Mouse (Mus musculus): ENCODE measurements around the gene Usp2.
A peak's percentile ranks its signal among the peaks of the same experiment; 100 is the strongest.

The Usp2 gene

GRCm38 (mm10) chr9:44075276-44075995 lies 8.6 kb downstream of the Usp2 start:
- no peak for DNase-seq (ENCODE audit: low read depth in 1 of 2, low spot score in 2 of 2)

- no peak for DNase-seq (ENCODE audit: low read depth in 1 of 2, low spot score in 2 of 2)
Observed at GRCm38 (mm10) chr9:44075996-44076763, 9.4 kb downstream of the Usp2 start.

- no peak for DNase-seq (ENCODE audit: low read depth in 1 of 2, low spot score in 2 of 2)
Observed at GRCm38 (mm10) chr9:44076764-44077120, 9.9 kb downstream of the Usp2 start.

DNA sequence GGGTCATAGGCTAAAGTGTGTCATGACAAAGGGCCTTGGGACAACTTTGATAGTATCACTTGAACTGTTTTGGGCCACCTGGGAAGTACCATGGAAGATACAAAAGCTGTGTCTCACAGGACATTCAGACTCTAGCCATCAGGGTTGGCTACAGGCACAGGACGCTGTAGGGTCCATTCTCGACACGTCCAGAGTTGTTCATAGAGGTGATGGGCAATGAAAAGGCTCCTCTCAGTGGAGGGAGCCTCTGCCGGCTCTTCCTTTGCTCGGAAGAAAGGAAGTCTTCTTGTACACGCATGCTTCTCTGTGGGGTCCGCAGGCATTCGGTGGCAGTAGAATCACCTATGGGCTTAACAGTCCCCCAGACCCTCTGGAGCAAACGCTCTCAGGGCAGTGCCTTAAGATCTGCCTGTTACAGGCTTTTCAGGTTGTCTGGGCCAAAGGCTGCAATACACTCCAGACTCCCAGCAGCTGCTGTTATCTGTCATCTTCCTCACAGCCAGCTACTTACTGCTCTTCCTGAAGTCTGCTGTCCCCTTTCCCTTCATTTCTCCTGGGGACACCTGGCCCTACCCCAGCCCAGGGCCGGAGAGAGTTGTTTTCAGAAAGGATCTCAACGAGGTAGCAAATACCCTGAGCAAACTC lies 10.6 kb downstream of the Usp2 start:
- DNase-seq (ENCODE audit: low read depth in 1 of 2, low spot score in 2 of 2) = no peak

GRCm38 (mm10) chr9:44078136-44078797 lies 11.4 kb downstream of the Usp2 start:
- DNase-seq (ENCODE audit: low read depth in 1 of 2, low spot score in 2 of 2) = no peak

GRCm38 (mm10) chr9:44078955-44079756 lies 12.3 kb downstream of the Usp2 start:
- DNase-seq (ENCODE audit: low read depth in 1 of 2, low spot score in 2 of 2) = no peak

DNA sequence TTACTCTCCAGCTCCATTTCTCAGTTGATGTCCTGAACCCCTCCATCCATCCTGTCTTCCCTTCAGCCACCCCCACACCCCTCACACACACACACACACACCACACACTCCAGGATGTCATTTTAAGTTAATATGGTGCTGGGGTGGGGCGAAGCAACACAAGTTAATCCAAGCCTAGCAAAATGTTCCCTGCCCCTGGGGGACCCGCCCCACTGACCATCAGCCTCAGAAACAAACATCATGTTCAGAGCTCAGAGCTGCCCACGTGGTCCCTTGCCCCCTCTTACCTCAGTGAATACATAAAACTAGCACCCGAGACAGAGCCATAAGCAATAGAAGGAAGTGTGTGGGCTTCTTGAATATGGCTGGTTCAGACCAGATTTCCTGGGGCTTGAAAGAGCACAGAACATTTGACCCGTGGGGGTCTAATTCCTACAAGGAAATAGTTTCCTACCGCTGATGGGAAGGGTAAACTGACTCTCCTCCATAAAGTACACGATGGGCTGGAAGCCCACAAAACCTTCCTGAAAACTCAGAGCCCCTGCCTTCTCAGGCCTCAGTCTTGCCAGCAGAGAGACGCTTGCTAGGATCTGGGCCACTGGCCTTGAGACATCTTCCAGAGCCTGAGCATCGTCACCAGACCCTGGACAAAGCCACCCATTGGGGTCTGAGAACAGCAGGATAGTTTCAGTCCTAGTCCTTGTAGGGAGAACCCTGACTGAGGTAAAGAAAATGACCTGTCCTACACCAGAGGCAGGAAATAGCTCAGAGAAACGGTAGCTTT lies 13.4 kb downstream of the Usp2 start:
- no peak for DNase-seq (ENCODE audit: low read depth in 1 of 2, low spot score in 2 of 2)

GRCm38 (mm10) chr9:44080953-44081352 lies 14.1 kb downstream of the Usp2 start:
- DNase-seq (ENCODE audit: low read depth in 1 of 2, low spot score in 2 of 2) = no peak

DNA sequence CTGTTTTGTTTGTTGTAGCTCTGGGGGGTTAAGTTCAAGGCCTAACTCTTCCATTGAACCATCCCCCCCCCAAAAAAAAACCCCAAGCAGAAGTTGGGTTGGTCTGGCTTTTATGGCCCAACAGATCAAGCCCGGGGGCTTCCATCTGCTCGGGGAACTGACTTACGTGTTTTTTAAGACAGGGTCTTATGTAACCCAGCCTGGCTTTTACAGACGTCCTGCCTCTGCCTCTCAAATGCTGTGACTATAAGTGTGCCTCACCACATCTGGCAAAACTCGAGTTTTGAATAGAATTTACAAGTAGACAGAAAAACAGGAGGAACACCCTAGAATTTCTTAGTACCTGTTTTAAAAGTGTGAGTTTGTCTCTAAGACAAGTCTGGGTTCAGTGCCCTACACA lies 14.8 kb downstream of the Usp2 start:
- DNase-seq (ENCODE audit: low read depth in 1 of 2, low spot score in 2 of 2) = no peak

DNA sequence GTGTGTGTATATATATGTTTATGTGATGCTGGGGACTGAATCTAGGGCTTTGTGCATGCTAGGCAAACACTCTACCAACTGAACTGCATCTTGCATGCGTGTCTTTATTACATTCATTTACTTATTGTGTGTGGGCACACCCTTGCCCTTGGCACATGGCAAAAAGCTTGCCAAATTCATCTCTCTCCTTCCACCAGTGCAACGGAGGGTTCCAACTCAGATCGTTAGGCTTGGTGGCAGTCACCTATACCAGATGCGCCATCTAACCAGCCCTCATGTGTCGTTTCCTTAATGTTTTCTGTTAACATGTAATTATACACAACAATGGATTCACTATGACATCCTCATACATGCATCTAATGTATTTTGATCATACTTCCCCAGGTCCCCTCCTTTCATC lies 15.4 kb downstream of the Usp2 start:
- no peak for DNase-seq (ENCODE audit: low read depth in 1 of 2, low spot score in 2 of 2)

DNA sequence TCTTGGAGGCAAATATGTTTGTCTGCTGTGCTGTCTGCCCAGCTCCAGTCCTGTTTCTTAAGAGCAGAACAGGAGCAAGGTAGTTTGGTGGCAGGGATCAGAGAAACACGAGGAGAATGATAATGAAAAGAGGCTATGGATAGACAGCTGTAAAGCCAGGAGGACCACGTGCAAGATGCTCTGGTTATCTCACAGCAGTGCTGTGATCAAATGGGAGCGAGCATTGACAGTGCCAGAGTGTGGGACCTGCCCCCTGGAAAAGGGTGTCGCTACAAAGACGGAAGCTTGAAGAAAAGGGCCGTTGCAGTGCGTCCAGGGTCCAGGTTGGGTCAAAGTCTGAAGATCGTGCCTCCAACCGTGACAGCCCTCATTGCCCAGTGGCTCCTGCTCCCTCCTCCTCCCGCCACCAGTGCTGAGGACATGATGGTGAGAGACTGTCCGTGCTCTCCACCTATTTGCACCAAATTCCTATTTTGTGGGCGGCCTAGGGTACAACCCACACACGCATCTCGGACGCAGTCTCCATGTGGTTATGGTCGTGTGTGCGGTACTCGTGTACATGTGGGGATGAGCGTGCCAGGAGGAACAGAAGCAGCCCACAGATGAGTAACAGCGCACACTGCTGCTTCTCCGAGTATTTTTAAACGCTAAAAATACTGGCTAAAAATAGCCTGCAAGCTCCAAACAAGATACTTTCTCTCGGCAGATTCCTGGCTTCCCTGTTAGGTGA lies 16.7 kb downstream of the Usp2 start:
- no peak for DNase-seq (ENCODE audit: low read depth in 1 of 2, low spot score in 2 of 2)

GRCm38 (mm10) chr9:44084236-44084635 lies 17.4 kb downstream of the Usp2 start:
- no peak for DNase-seq (ENCODE audit: low read depth in 1 of 2, low spot score in 2 of 2)

GRCm38 (mm10) chr9:44084659-44085229 lies 17.9 kb downstream of the Usp2 start:
- peak; percentile 66 to 81 for DNase-seq (ENCODE audit: low read depth in 1 of 2, low spot score in 2 of 2)

- no peak for DNase-seq (ENCODE audit: low read depth in 1 of 2, low spot score in 2 of 2)
Observed at GRCm38 (mm10) chr9:44085276-44085675, 18.5 kb downstream of the Usp2 start.

DNA sequence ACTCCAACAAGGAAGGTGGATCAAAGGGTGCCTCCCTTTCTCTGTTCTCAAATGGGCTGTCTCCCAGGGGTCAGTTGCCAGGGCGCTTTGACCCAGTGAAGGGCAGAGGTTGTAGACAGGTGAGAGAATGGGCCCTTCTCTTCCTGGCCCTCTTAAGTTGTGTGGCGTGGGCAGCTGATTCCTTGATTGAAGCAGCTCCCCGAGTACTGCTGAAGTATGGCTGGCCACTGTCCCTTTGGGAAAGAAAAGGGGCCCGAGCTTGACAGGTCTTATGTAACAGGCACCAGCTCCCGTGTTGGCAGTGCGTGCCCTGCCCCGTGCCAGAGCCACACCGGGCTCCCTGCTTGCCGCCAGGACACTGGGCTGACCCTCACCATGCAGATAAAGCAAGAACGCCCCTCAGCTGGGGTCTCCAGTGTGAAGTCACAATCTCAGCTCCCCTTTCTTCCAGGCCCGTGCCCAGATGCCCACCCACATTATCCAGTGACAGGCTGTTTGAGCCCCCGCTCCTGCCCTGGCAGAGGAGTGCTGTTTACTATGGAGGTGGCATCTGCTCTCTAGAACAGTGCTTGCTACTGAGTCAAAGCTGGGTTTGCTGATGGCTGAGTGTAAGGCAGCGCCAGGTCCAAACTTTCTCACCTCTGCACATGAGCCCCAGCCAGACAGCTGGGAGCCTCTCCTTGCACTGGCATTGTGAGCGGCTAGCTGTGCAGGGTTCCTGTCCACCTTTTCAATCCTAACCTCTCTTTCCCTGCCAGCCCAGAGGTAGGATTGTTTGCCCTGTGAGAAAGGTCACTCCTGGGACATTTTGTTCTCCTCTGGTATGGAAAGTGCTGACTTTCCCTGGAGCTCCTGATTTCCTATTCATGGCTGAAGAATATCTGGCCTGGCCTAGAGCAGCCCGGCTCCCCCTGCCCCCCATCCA lies 19.2 kb downstream of the Usp2 start:
- DNase-seq (ENCODE audit: low read depth in 1 of 2, low spot score in 2 of 2) = no peak

- no peak for DNase-seq (ENCODE audit: low read depth in 1 of 2, low spot score in 2 of 2)
Observed at GRCm38 (mm10) chr9:44086960-44087359, 20.1 kb downstream of the Usp2 start.

DNA sequence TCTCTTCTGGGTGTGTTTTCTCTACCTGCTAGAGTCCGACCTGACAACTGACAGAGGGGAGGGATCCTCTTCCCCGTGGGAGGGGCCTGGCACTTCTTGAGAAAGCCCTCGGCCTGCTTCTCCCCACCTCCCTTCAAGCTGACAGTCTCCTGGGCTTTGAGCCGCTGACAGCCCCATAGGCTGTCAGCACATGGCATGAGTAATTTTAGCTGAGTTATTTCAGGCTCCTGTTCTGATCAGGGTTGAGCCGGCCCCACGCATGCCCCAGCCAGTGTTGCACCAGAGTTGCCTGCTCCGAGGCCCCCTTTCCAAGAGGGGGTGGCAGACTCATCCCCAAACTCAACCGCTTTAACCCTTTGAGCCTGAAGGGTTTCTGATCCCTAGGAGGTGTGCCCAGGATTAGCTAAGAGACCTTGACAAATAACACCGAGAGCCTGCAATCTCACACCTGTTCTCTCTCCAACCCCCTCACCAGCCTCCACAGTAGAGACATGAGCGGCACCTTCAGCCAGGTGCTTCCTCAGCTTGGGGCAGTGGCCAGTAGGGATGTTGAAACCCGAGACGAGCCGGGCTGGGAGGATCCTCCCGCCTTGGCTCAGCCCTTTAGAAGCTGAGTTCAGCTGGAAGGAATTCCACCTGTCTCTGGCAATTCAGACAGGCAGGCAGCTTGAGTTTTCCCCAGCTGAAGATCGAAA lies 21.1 kb downstream of the Usp2 start:
- DNase-seq (ENCODE audit: low read depth in 1 of 2, low spot score in 2 of 2) = no peak

Data from monocyte, adult 2 months (primary cell).